Mouse (Mus musculus) limb, embryonic 15.5 days (tissue): ENCODE data around the gene Uba5. TPM values are rescaled to one million over a fixed set of nuclear protein-coding genes. Genes with fewer than 3 reads are reported as not detected.

ENCODE experiments used
- ATAC-seq: fragments of 200-750 bp; cut with Nextera tagmentation; 2 replicates; pipeline ENCODE4 v1.8.0; 2017; ENCODE audit warnings: low read depth, moderate TSS enrichment; ENCODE audit not compliant: insufficient number of reproducible peaks, low FRiP score, low TSS enrichment
- H3K27ac ChIP-seq: fragments of 300-500 bp; sonication (generic); 2 replicates; pipeline ENCODE4 v1.5.1; 2015; ENCODE audit warnings: moderate library complexity, mild to moderate bottlenecking, inconsistent platforms
- H3K27me3 ChIP-seq: fragments of 300-500 bp; sonication (generic); 2 replicates; pipeline ENCODE4 v1.6.1; 2015; ENCODE audit warnings: inconsistent platforms
- H3K36me3 ChIP-seq: fragments of 300-500 bp; sonication (generic); 2 replicates; pipeline ENCODE4 v1.6.1; 2015; ENCODE audit warnings: inconsistent platforms
- H3K4me1 ChIP-seq: fragments of 300-500 bp; sonication (generic); 2 replicates; pipeline ENCODE4 v1.6.1; 2015; ENCODE audit warnings: inconsistent platforms
- H3K4me2 ChIP-seq: fragments of 300-500 bp; sonication (generic); 2 replicates; pipeline ENCODE4 v1.6.1; 2015; ENCODE audit warnings: mild to moderate bottlenecking, inconsistent platforms
- H3K4me3 ChIP-seq: fragments of 300-500 bp; sonication (generic); 2 replicates; pipeline ENCODE4 v1.5.1; 2015; ENCODE audit warnings: mild to moderate bottlenecking, inconsistent platforms
- H3K9ac ChIP-seq: fragments of 300-500 bp; sonication (generic); 2 replicates; pipeline ENCODE4 v1.6.1; 2015; ENCODE audit warnings: inconsistent platforms
- H3K9me3 ChIP-seq: fragments of 300-500 bp; sonication (generic); 2 replicates; pipeline ENCODE4 v1.6.1; 2016; ENCODE audit warnings: inconsistent platforms
- WGBS: fragments of 180-500 bp; shearing (Covaris S2); methylation state at CpG from one replicate; pipeline ENCODE4 v1.1.7; 2015; 5-methylcytosine and 5-hydroxymethylcytosine counted together
- polyA plus RNA-seq: library from polyadenylated mRNA; unstranded; fragments of >200 nt; fragmentation: Nextera tagmentation; extraction: Ambion mirVana; gene quantifications from 2 replicates; pipeline ENCODE4 v1.2.1, GENCODE M21; 2015

The Uba5 gene
- polyA plus RNA-seq, 1 experiment from 2014 or later: 62.3 TPM

- H3K9ac ChIP-seq: no peak overlapping the region
- peaks cover 5% of the 10 kb centered on the region for H3K4me1 ChIP-seq
- no peaks in the 10 kb centered on the region for H3K27me3 ChIP-seq
- no peak overlapping the region for H3K4me3 ChIP-seq
- H3K9me3 ChIP-seq: no peaks in the 10 kb centered on the region
- H3K27ac ChIP-seq: no peak overlapping the region
- WGBS: 94% methylated on average over 5 of the region's 5 CpGs
- no peaks in the 10 kb centered on the region for H3K36me3 ChIP-seq
- ATAC-seq: no peak
- H3K4me2 ChIP-seq: no peak overlapping the region
Measured at GRCm38 (mm10) chr9:104092945-104093344, 30.0 kb upstream of the Uba5 start.

GRCm38 (mm10) chr9:104088555-104088954, 25.6 kb upstream of the Uba5 start:
- no peak for ATAC-seq
- 47% methylated on average over 8 of the region's 8 CpGs for WGBS

GRCm38 (mm10) chr9:104085730-104086429, 22.9 kb upstream of the Uba5 start:
- no peak overlapping the region for H3K27ac ChIP-seq
- peaks cover 5% of the 10 kb centered on the region for H3K4me1 ChIP-seq
- no peak overlapping the region for H3K4me3 ChIP-seq
- H3K9me3 ChIP-seq: no peaks in the 10 kb centered on the region
- no peak overlapping the region for H3K9ac ChIP-seq
- peaks cover 15% of the 10 kb centered on the region for H3K36me3 ChIP-seq
- no peak overlapping the region for H3K4me2 ChIP-seq
- H3K27me3 ChIP-seq: no peaks in the 10 kb centered on the region
- WGBS: 42% methylated on average over 4 of the region's 4 CpGs
- ATAC-seq: no peak

More at GRCm38 (mm10) chr9:104088555-104088954, 25.6 kb upstream of the Uba5 start:
- Histone ChIP-seq H3K27me3 (no peaks in the 10 kb centered on the region), H3K4me1 (peaks cover 5% of the 10 kb centered on the region), H3K36me3 (peaks cover 4% of the 10 kb centered on the region; the same call in 1 of the 2 replicates), H3K9me3 (no peaks in the 10 kb centered on the region), H3K27ac (peak overlapping the region; percentile 57; the same call in 1 of the 2 replicates), H3K9ac (no peak overlapping the region), H3K4me2 (no peak overlapping the region), H3K4me3 (no peak overlapping the region)

GRCm38 (mm10) chr9:104080038-104080437, 17.1 kb upstream of the Uba5 start:
- Histone ChIP-seq H3K9ac (no peak overlapping the region), H3K4me3 (no peak overlapping the region), H3K36me3 (peaks cover 18% of the 10 kb centered on the region), H3K9me3 (no peaks in the 10 kb centered on the region), H3K27me3 (no peaks in the 10 kb centered on the region), H3K4me2 (no peak overlapping the region), H3K4me1 (no peaks in the 10 kb centered on the region), H3K27ac (no peak overlapping the region)
- 73% methylated on average over 3 of the region's 3 CpGs for WGBS
- ATAC-seq: no peak

- no peaks in the 10 kb centered on the region for H3K4me1 ChIP-seq
- no peak overlapping the region for H3K4me2 ChIP-seq
- no peak overlapping the region for H3K9ac ChIP-seq
- H3K27me3 ChIP-seq: no peaks in the 10 kb centered on the region
- no peaks in the 10 kb centered on the region for H3K9me3 ChIP-seq
- 54% methylated on average over 5 of the region's 5 CpGs for WGBS
- peaks cover 16% of the 10 kb centered on the region for H3K36me3 ChIP-seq
- ATAC-seq: no peak
- no peak overlapping the region for H3K4me3 ChIP-seq
- no peak overlapping the region for H3K27ac ChIP-seq
Measured at GRCm38 (mm10) chr9:104079379-104079778, 16.4 kb upstream of the Uba5 start.

GRCm38 (mm10) chr9:104078780-104079179, 15.8 kb upstream of the Uba5 start:
- ATAC-seq: no peak

GRCm38 (mm10) chr9:104075808-104076207, 12.9 kb upstream of the Uba5 start:
- Histone ChIP-seq H3K4me1 (no peaks in the 10 kb centered on the region), H3K4me2 (no peak overlapping the region), H3K9ac (no peak overlapping the region), H3K36me3 (0 out of 2 replicates have a peak, but pooled peaks cover 3% of the 10 kb centered on the region), H3K9me3 (no peaks in the 10 kb centered on the region), H3K27ac (no peak overlapping the region), H3K27me3 (no peaks in the 10 kb centered on the region), H3K4me3 (no peak overlapping the region)
- WGBS: 59% methylated on average over 2 of the region's 2 CpGs
- no peak for ATAC-seq

More at GRCm38 (mm10) chr9:104078780-104079179, 15.8 kb upstream of the Uba5 start:
- H3K36me3 ChIP-seq: peaks cover 14% of the 10 kb centered on the region
- no peak overlapping the region for H3K4me2 ChIP-seq
- no peak overlapping the region for H3K4me3 ChIP-seq
- WGBS: 94% methylated on average over 1 of the region's 1 CpGs
- H3K9ac ChIP-seq: no peak overlapping the region
- H3K4me1 ChIP-seq: no peaks in the 10 kb centered on the region
- H3K27me3 ChIP-seq: no peaks in the 10 kb centered on the region
- no peaks in the 10 kb centered on the region for H3K9me3 ChIP-seq
- H3K27ac ChIP-seq: no peak overlapping the region

GRCm38 (mm10) chr9:104070863-104071604, 8.1 kb upstream of the Uba5 start:
- Histone ChIP-seq H3K36me3 (no peaks in the 10 kb centered on the region), H3K4me3 (no peak overlapping the region), H3K27me3 (no peaks in the 10 kb centered on the region), H3K9ac (no peak overlapping the region), H3K4me1 (no peaks in the 10 kb centered on the region), H3K9me3 (no peaks in the 10 kb centered on the region), H3K4me2 (no peak overlapping the region), H3K27ac (no peak overlapping the region)
- ATAC-seq: no peak
- 77% methylated on average over 8 of the region's 8 CpGs for WGBS

GRCm38 (mm10) chr9:104070241-104070640, 7.3 kb upstream of the Uba5 start:
- Histone ChIP-seq H3K9ac (no peak overlapping the region), H3K27ac (no peak overlapping the region), H3K4me3 (no peak overlapping the region), H3K4me2 (no peak overlapping the region), H3K4me1 (no peaks in the 10 kb centered on the region), H3K36me3 (no peaks in the 10 kb centered on the region), H3K27me3 (no peaks in the 10 kb centered on the region), H3K9me3 (no peaks in the 10 kb centered on the region)
- ATAC-seq: no peak
- 81% methylated on average over 4 of the region's 4 CpGs for WGBS

GRCm38 (mm10) chr9:104064571-104064970, 1.6 kb upstream of the Uba5 start:
- Histone ChIP-seq H3K9me3 (no peaks in the 10 kb centered on the region), H3K9ac (no peak overlapping the region), H3K4me2 (no peak overlapping the region), H3K36me3 (peaks cover 11% of the 10 kb centered on the region), H3K27me3 (no peaks in the 10 kb centered on the region), H3K27ac (no peak overlapping the region), H3K4me1 (peaks cover 18% of the 10 kb centered on the region), H3K4me3 (no peak overlapping the region)
- 32% methylated on average over 1 of the region's 1 CpGs for WGBS
- no peak for ATAC-seq

GRCm38 (mm10) chr9:104063244-104063961, 469 bp upstream of the Uba5 start, which contains the start of gene Acad11:
Gene Acad11 (plus strand): TSS chr9:104063377.
- under 1% methylated on average over 27 of the region's 30 CpGs for WGBS

More at GRCm38 (mm10) chr9:104063244-104063961, 469 bp upstream of the Uba5 start, which contains the start of gene Acad11:
- peak within 1 kb of the TSS; percentile 94 for H3K9ac ChIP-seq
- H3K9me3 ChIP-seq: no peaks in the 10 kb centered on the region
- peak within 1 kb of the TSS; percentile 100 for H3K4me3 ChIP-seq
- H3K27me3 ChIP-seq: no peaks in the 10 kb centered on the region
- peaks cover 18% of the 10 kb centered on the region for H3K4me1 ChIP-seq
- H3K4me2 ChIP-seq: peak within 1 kb of the TSS; percentile 87
- peak within 1 kb of the TSS; percentile 65 for H3K27ac ChIP-seq
- H3K36me3 ChIP-seq: peaks cover 14% of the 10 kb centered on the region
- peak; percentile 91 for ATAC-seq
